In genomic region chr3:129754650-129755604, GRCm38 (mm10) we compare ENCODE assay signal across 8 mouse cellular contexts. TPM values are rescaled to one million over a fixed set of nuclear protein-coding genes. Genes with fewer than 3 reads are reported as not detected.
DNase-seq lines count a peak whose midpoint lies in the region; ATAC-seq and TF ChIP-seq lines count a peak whose summit lies in the region.

Gene Egf, minus strand, starts transcription at chr3:129755316.

- ATAC-seq in heart, embryonic 16.5 days (replicated peaks; ENCODE audit: extremely low read depth, insufficient read depth, low FRiP score), result peak; percentile 87
- ATAC-seq in stomach, postnatal 0 days (ENCODE audit: low FRiP score, low TSS enrichment), result 0 out of 2 replicates have a peak, but pooled peaks have one; percentile 18
- no peak for ATAC-seq in activated CD4-positive, CD25-positive, alpha-beta regulatory T cell, adult 4 months

- DNase-seq in adrenal gland, postnatal 25 days, result peak; percentile 2
- DNase-seq in adrenal gland, adult 2 months, result no peak
- peak; percentile 21 for DNase-seq in forebrain, embryonic 10.5 days (ENCODE audit: extremely low spot score, low spot score)
- DNase-seq in kidney, postnatal 10 days, result peak; percentile 49
- peak; percentile 26 for DNase-seq in lung, postnatal 36 days
- peak; percentile 29 for DNase-seq in stomach, postnatal 0 days (ENCODE audit: low spot score)

- no peaks in the 10 kb centered on the region; the same call in 1 of the 2 replicates for H3K9me3 ChIP-seq in forebrain, embryonic 10.5 days
- peaks cover 2% of the 10 kb centered on the region; the same call in 1 of the 2 replicates for H3K9me3 ChIP-seq in heart, embryonic 16.5 days (replicated peaks; ENCODE audit: control insufficient read depth, low read length)
- no peaks in the 10 kb centered on the region for H3K9me3 ChIP-seq in stomach, postnatal 0 days (ENCODE audit: control insufficient read depth, low read length)

- no peak within 1 kb of the TSS for H3K27ac ChIP-seq in forebrain, embryonic 10.5 days
- H3K27ac ChIP-seq in heart, embryonic 16.5 days (ENCODE audit: low read length), result peak within 1 kb of the TSS; percentile 63; the same call in 1 of the 2 replicates
- H3K27ac ChIP-seq in stomach, postnatal 0 days (replicated peaks), result no peak within 1 kb of the TSS

- H3K27me3 ChIP-seq in forebrain, embryonic 10.5 days (ENCODE audit: poor library complexity, severe bottlenecking), result peaks cover 41% of the 10 kb centered on the region
- peaks cover 4% of the 10 kb centered on the region; the same call in 1 of the 2 replicates for H3K27me3 ChIP-seq in heart, embryonic 16.5 days (ENCODE audit: control insufficient read depth, insufficient read depth, low read length)
- no peaks in the 10 kb centered on the region for H3K27me3 ChIP-seq in stomach, postnatal 0 days (ENCODE audit: control insufficient read depth, insufficient read depth, low read length)

- no peaks in the 10 kb centered on the region for H3K36me3 ChIP-seq in forebrain, embryonic 10.5 days (replicated peaks)
- no peaks in the 10 kb centered on the region for H3K36me3 ChIP-seq in heart, embryonic 16.5 days (ENCODE audit: control insufficient read depth, insufficient read depth)
- H3K36me3 ChIP-seq in stomach, postnatal 0 days (ENCODE audit: control insufficient read depth, insufficient read depth, low read length), result no peaks in the 10 kb centered on the region

- H3K9ac ChIP-seq in heart, embryonic 16.5 days (ENCODE audit: low read length), result peak within 1 kb of the TSS; percentile 53
- no peak within 1 kb of the TSS for H3K9ac ChIP-seq in stomach, postnatal 0 days (ENCODE audit: low read length)

- no peak for TF ChIP-seq CTCF in stomach, postnatal 0 days (IDR thresholded peaks at IDR 0.05; ENCODE audit: low read depth)

- no peak for TF ChIP-seq EP300 in stomach, postnatal 0 days (optimal IDR thresholded peaks at IDR 0.05)

- H3K4me1 ChIP-seq in forebrain, embryonic 10.5 days, result peaks cover 17% of the 10 kb centered on the region
- peaks cover 8% of the 10 kb centered on the region; the same call in 1 of the 2 replicates for H3K4me1 ChIP-seq in heart, embryonic 16.5 days (ENCODE audit: control insufficient read depth, insufficient read depth, low read length)
- no peaks in the 10 kb centered on the region for H3K4me1 ChIP-seq in stomach, postnatal 0 days (replicated peaks; ENCODE audit: control insufficient read depth, insufficient read depth)

- H3K4me2 ChIP-seq in heart, embryonic 16.5 days (ENCODE audit: low read depth, low read length), result peak within 1 kb of the TSS; percentile 66
- H3K4me2 ChIP-seq in stomach, postnatal 0 days (replicated peaks; ENCODE audit: low read depth), result peak within 1 kb of the TSS; percentile 47

- WGBS in forebrain, embryonic 10.5 days, result 10% methylated on average over 20 of the region's 20 CpGs
- WGBS in heart, embryonic 16.5 days, result 9% methylated on average over 20 of the region's 20 CpGs
- 7% methylated on average over 20 of the region's 20 CpGs for WGBS in stomach, postnatal 0 days

- H3K4me3 ChIP-seq in forebrain, embryonic 10.5 days, result peak within 1 kb of the TSS; percentile 41
- H3K4me3 ChIP-seq in heart, embryonic 16.5 days (ENCODE audit: low read length), result peak within 1 kb of the TSS; percentile 46
- peak within 1 kb of the TSS; percentile 19 for H3K4me3 ChIP-seq in stomach, postnatal 0 days (ENCODE audit: low read depth, low read length)

RNA-seq across cellular contexts. Expression of gene Egf, which starts in this region (rescaled TPM):
- total RNA-seq in adrenal gland, postnatal 25 days (2021), result 1.6 and 1.8 TPM in 2 replicates
- 1 to 10 TPM in 1 of 2 experiments, under 1 TPM in 1; 0.66 to 1.1 TPM for total RNA-seq in adrenal gland, adult 2 months (2021)
- polyA plus RNA-seq in adrenal gland, adult 2 months (2012; rRNA removed), result 0.54 and 1.7 TPM in 2 replicates
- 1.2 and 1.8 TPM in 2 replicates for polyA plus RNA-seq in forebrain, embryonic 10.5 days (2016; fragmentation: Nextera tagmentation; extraction: Ambion mirVana)
- polyA plus RNA-seq in heart, embryonic 16.5 days (2015; fragmentation: Nextera tagmentation; extraction: Ambion mirVana), result 2.0 and 2.7 TPM in 2 replicates
- 0.52 and 1.3 TPM in 2 replicates for polyA plus RNA-seq in stomach, postnatal 0 days (2015; fragmentation: Nextera tagmentation; extraction: Ambion mirVana)
- polyA plus RNA-seq in activated CD4-positive, CD25-positive, alpha-beta regulatory T cell, adult 4 months (2017; shearing (Covaris generic)), result 1 to 10 TPM in 1 of 2 experiments, under 1 TPM in 1; 0.84 to 1.8 TPM
